Mouse (Mus musculus) liver, adult (tissue): ENCODE measurements around the gene Syn3.

Source experiments
- GATA4 ChIP-seq: IDR thresholded peaks from 2 replicates; pipeline ENCODE4 v1.6.1; 2014; ENCODE audit warnings: mild to moderate bottlenecking, low read length; ENCODE audit not compliant: insufficient replicate concordance

The Syn3 gene

GRCm38 (mm10) chr10:86300293-86301116 lies 198.2 kb downstream of the Syn3 start, which contains the start of gene Timp3:
Gene Timp3 (plus strand): TSS chr10:86300372.
- no peak for TF ChIP-seq GATA4

GRCm38 (mm10) chr10:86299795-86300194 lies 198.9 kb downstream of the Syn3 start:
- no peak for TF ChIP-seq GATA4

- TF ChIP-seq GATA4: no peak
Observed at GRCm38 (mm10) chr10:86298326-86298725, 200.4 kb downstream of the Syn3 start.

GRCm38 (mm10) chr10:86297307-86297706 lies 201.4 kb downstream of the Syn3 start:
- no peak for TF ChIP-seq GATA4

- TF ChIP-seq GATA4: no peak
Observed at GRCm38 (mm10) chr10:86296111-86296510, 202.6 kb downstream of the Syn3 start.

- no peak for TF ChIP-seq GATA4
Observed at GRCm38 (mm10) chr10:86295454-86296098, 203.1 kb downstream of the Syn3 start.

GRCm38 (mm10) chr10:86294599-86295365 lies 203.9 kb downstream of the Syn3 start:
- no peak for TF ChIP-seq GATA4

- no peak for TF ChIP-seq GATA4
Observed at GRCm38 (mm10) chr10:86293880-86294279, 204.8 kb downstream of the Syn3 start.

- TF ChIP-seq GATA4: no peak
Observed at GRCm38 (mm10) chr10:86290109-86290771, 208.5 kb downstream of the Syn3 start.

- no peak for TF ChIP-seq GATA4
Observed at GRCm38 (mm10) chr10:86286508-86286907, 212.2 kb downstream of the Syn3 start.

GRCm38 (mm10) chr10:86281238-86281637 lies 217.5 kb downstream of the Syn3 start:
- no peak for TF ChIP-seq GATA4

GRCm38 (mm10) chr10:86279579-86280168 lies 219.0 kb downstream of the Syn3 start:
- no peak for TF ChIP-seq GATA4

- TF ChIP-seq GATA4: no peak
Observed at GRCm38 (mm10) chr10:86278481-86278880, 220.2 kb downstream of the Syn3 start.

- TF ChIP-seq GATA4: no peak
Observed at GRCm38 (mm10) chr10:86277327-86277726, 221.4 kb downstream of the Syn3 start.

- no peak for TF ChIP-seq GATA4
Observed at GRCm38 (mm10) chr10:86275585-86275984, 223.1 kb downstream of the Syn3 start.
